Mouse (Mus musculus) MEL (cell line): Measurements from ENCODE around the gene Siglecg. TPM values are rescaled to one million over a fixed set of nuclear protein-coding genes. Genes with fewer than 3 reads are reported as not detected.

ENCODE experiments used
- DNase-seq: peaks from one replicate; pipeline ENCODE4 v3.0.0; 2011; ENCODE audit warnings: low read depth, low spot score
- H3K27ac ChIP-seq: 2 replicates; pipeline ENCODE4 v1.5.1; 2012; ENCODE audit warnings: low read depth, mild to moderate bottlenecking, control low read depth, low read length, moderate library complexity; ENCODE audit not compliant: control insufficient read depth
- H3K27me3 ChIP-seq, 2 experiments: fragments of 150-350 bp in 1 of 2; sonication (generic) in 1 of 2; 2 replicates each; pipeline ENCODE4 v1.6.1; 2012; ENCODE audit warnings: low read length in 2 of 2, mild to moderate bottlenecking in 2 of 2, improper control_type of control experiment in 1 of 2, moderate library complexity in 1 of 2; ENCODE audit not compliant: insufficient read depth in 2 of 2, control insufficient read depth in 1 of 2
- H3K36me3 ChIP-seq, 2 experiments: 2 replicates each; pipeline ENCODE4 v1.6.1; 2012 to 2014; ENCODE audit warnings: low read length in 2 of 2, improper control_type of control experiment in 1 of 2, inconsistent platforms in 1 of 2, mild to moderate bottlenecking in 1 of 2; ENCODE audit not compliant: insufficient read depth in 2 of 2, control insufficient read depth in 1 of 2
- H3K4me1 ChIP-seq, 2 experiments: fragments of 150-350 bp in 1 of 2; sonication (generic) in 1 of 2; 2 replicates each; pipeline ENCODE4 v1.6.1; 2012; ENCODE audit warnings: low read length in 2 of 2, improper control_type of control experiment in 1 of 2, mild to moderate bottlenecking in 1 of 2; ENCODE audit not compliant: insufficient read depth in 2 of 2, control insufficient read depth in 1 of 2
- H3K4me3 ChIP-seq, 2 experiments: fragments of 150-350 bp in 1 of 2; sonication (generic) in 1 of 2; 2 replicates each; pipeline ENCODE4 v1.5.1; 2012; ENCODE audit warnings: low read depth in 2 of 2, low read length in 2 of 2, mild to moderate bottlenecking in 2 of 2, moderate library complexity in 2 of 2, control low read depth in 1 of 2, improper control_type of control experiment in 1 of 2; ENCODE audit not compliant: control insufficient read depth in 1 of 2, insufficient read depth in 1 of 2
- H3K79me2 ChIP-seq: 2 replicates; pipeline ENCODE4 v1.6.1; 2012; ENCODE audit warnings: mild to moderate bottlenecking, low read length, moderate library complexity; ENCODE audit not compliant: control insufficient read depth, poor library complexity, insufficient read depth
- H3K9ac ChIP-seq: 2 replicates; pipeline ENCODE4 v1.6.1; 2012; ENCODE audit warnings: low read depth, mild to moderate bottlenecking, control low read depth, low read length, moderate library complexity; ENCODE audit not compliant: control insufficient read depth, poor library complexity, severe bottlenecking
- H3K9me3 ChIP-seq: fragments of 150-350 bp; sonication (generic); replicated peaks from 2 replicates; pipeline ENCODE4 v1.6.1; 2012; ENCODE audit warnings: mild to moderate bottlenecking, low read length, improper control_type of control experiment, moderate library complexity; ENCODE audit not compliant: insufficient read depth
- BHLHE40 ChIP-seq: IDR thresholded peaks from 2 replicates; pipeline ENCODE4 v1.6.1; 2012; ENCODE audit warnings: low read depth, mild to moderate bottlenecking, inconsistent platforms, low read length, improper control_type of control experiment, borderline replicate concordance
- CHD1 ChIP-seq: IDR thresholded peaks from 2 replicates; pipeline ENCODE4 v1.6.1; 2012; ENCODE audit warnings: low read depth, mild to moderate bottlenecking, inconsistent platforms, low read length, improper control_type of control experiment
- GABPA ChIP-seq: IDR thresholded peaks from 2 replicates; pipeline ENCODE4 v1.6.1; 2012; ENCODE audit warnings: low read depth, mild to moderate bottlenecking, inconsistent platforms, low read length, improper control_type of control experiment, moderate library complexity
- GATA1 ChIP-seq: IDR thresholded peaks from 2 replicates; pipeline ENCODE4 v1.6.1; 2011; ENCODE audit warnings: low read depth, low read length, improper control_type of control experiment
- HCFC1 ChIP-seq: IDR thresholded peaks from 2 replicates; pipeline ENCODE4 v1.6.1; 2012; ENCODE audit warnings: low read depth, mild to moderate bottlenecking, inconsistent platforms, low read length, improper control_type of control experiment, moderate library complexity
- POLR2A ChIP-seq, 2 experiments: IDR thresholded peaks; 2 replicates each; pipeline ENCODE4 v1.6.1; 2011 to 2012; ENCODE audit warnings: low read length in 2 of 2, mild to moderate bottlenecking in 2 of 2, control low read depth in 1 of 2, improper control_type of control experiment in 1 of 2, low read depth in 1 of 2, moderate library complexity in 1 of 2; ENCODE audit not compliant: control insufficient read depth in 1 of 2, insufficient read depth in 1 of 2, poor library complexity in 1 of 2
- POLR2AphosphoS2 ChIP-seq: IDR thresholded peaks from 2 replicates; pipeline ENCODE4 v1.6.1; 2011; ENCODE audit warnings: low read length, improper control_type of control experiment
- RCOR1 ChIP-seq: IDR thresholded peaks from 2 replicates; pipeline ENCODE4 v1.6.1; 2012; ENCODE audit warnings: low read depth, mild to moderate bottlenecking, inconsistent platforms, low read length, improper control_type of control experiment
- SIN3A ChIP-seq: IDR thresholded peaks from 2 replicates; pipeline ENCODE4 v1.6.1; 2012; ENCODE audit warnings: low read length, improper control_type of control experiment, inconsistent platforms
- SMC3 ChIP-seq: IDR thresholded peaks from 2 replicates; pipeline ENCODE4 v1.6.1; 2011; ENCODE audit warnings: low read depth, low read length, improper control_type of control experiment
- TAL1 ChIP-seq: IDR thresholded peaks from 2 replicates; pipeline ENCODE4 v1.6.1; 2012; ENCODE audit warnings: mild to moderate bottlenecking, inconsistent platforms, low read length, moderate library complexity, mixed read lengths
- TCF12 ChIP-seq: IDR thresholded peaks from 2 replicates; pipeline ENCODE4 v1.6.1; 2014; ENCODE audit warnings: low read depth, mild to moderate bottlenecking, inconsistent platforms, low read length, improper control_type of control experiment, moderate library complexity
- UBTF ChIP-seq: IDR thresholded peaks from 2 replicates; pipeline ENCODE4 v1.6.1; 2012; ENCODE audit warnings: low read depth, mild to moderate bottlenecking, inconsistent platforms, low read length, improper control_type of control experiment, moderate library complexity, borderline replicate concordance; ENCODE audit not compliant: insufficient read depth
- USF1 ChIP-seq: IDR thresholded peaks from 2 replicates; pipeline ENCODE4 v1.6.1; 2014; ENCODE audit warnings: low read depth, mild to moderate bottlenecking, inconsistent platforms, low read length, improper control_type of control experiment, moderate library complexity
- ZKSCAN1 ChIP-seq: IDR thresholded peaks from 2 replicates; pipeline ENCODE4 v1.6.1; 2012; ENCODE audit warnings: low read depth, mild to moderate bottlenecking, inconsistent platforms, low read length, improper control_type of control experiment, moderate library complexity
- polyA plus RNA-seq, 2 experiments: library from polyadenylated mRNA; stranded (reverse) in 1 of 2; unstranded in 1 of 2; fragments of >175 nt in 1 of 2; fragments of >200 nt in 1 of 2; gene quantifications; 2 replicates each; pipeline versions ENCODE4 v1.2.1 to v1.2.4; 2012; ENCODE audit warnings: low replicate concordance in 2 of 2, low read depth in 1 of 2; ENCODE audit not compliant: insufficient read length in 2 of 2, insufficient read depth in 1 of 2, missing spikeins in 1 of 2
- total RNA-seq: library from RNA; depleted of rRNA; stranded (reverse); fragments of 300-350 nt; gene quantifications from 2 replicates; pipeline ENCODE4 v1.2.3, GENCODE M21; 2012

Gene Siglecg
- total and polyA plus RNA-seq, 3 experiments, result not detected

- H3K79me2 ChIP-seq, result no peaks in the 10 kb centered on the region
Observed at GRCm38 (mm10) chr7:43436341-43437255, 28.6 kb downstream of the Siglecg start, which contains the start of gene Nkg7. Gene Nkg7 (plus strand): TSS chr7:43437073.

GRCm38 (mm10) chr7:43438611-43439010 lies 30.6 kb downstream of the Siglecg start:
- TF ChIP-seq CHD1 (no peak), GABPA (no peak), RCOR1 (no peak), SIN3A (no peak), TAL1 (no peak), POLR2AphosphoS2 (no peak)
- TF ChIP-seq, all 39 proteins: peak for 0
- H3K27ac ChIP-seq, result no peak overlapping the region
- no peak overlapping the region for H3K9ac ChIP-seq

More at GRCm38 (mm10) chr7:43436341-43437255, 28.6 kb downstream of the Siglecg start, which contains the start of gene Nkg7:
- no peak within 1 kb of the TSS for H3K9ac ChIP-seq
- peaks cover 0 to 3% of the 10 kb centered on the region in 2 experiments; a peak in 2 of 4 replicates for H3K27me3 ChIP-seq
- no peaks in the 10 kb centered on the region for H3K4me1 ChIP-seq
- no peaks in the 10 kb centered on the region for H3K9me3 ChIP-seq
- H3K27ac ChIP-seq, result no peak within 1 kb of the TSS
- H3K36me3 ChIP-seq, result no peaks in the 10 kb centered on the region
- no peak within 1 kb of the TSS for H3K4me3 ChIP-seq
- no peak for TF ChIP-seq TAL1
- no peak for TF ChIP-seq POLR2AphosphoS2
- DNase-seq, result no peak

GRCm38 (mm10) chr7:43440482-43440881 lies 32.5 kb downstream of the Siglecg start, which contains the start of gene Cldnd2:
Gene Cldnd2 (plus strand): TSS chr7:43440782.
- H3K27ac ChIP-seq, result no peak within 1 kb of the TSS
- no peaks in the 10 kb centered on the region for H3K27me3 ChIP-seq
- no peak within 1 kb of the TSS for H3K9ac ChIP-seq
- peaks cover 0 to 8% of the 10 kb centered on the region in 2 experiments; a peak in 2 of 4 replicates for H3K36me3 ChIP-seq
- TF ChIP-seq ZKSCAN1, result no peak
- TF ChIP-seq CHD1, result no peak
- no peak for TF ChIP-seq USF1
- TF ChIP-seq BHLHE40, result no peak
- no peak for TF ChIP-seq HCFC1
- TF ChIP-seq GATA1, result no peak
- TF ChIP-seq TCF12, result no peak
- TF ChIP-seq SMC3, result no peak
- TF ChIP-seq UBTF, result no peak
- TF ChIP-seq POLR2A (IDR thresholded peaks at IDR 0.05; ENCODE audit: control insufficient read depth in 1 of 2, insufficient read depth in 1 of 2, low read depth in 1 of 2, low read length in 2 of 2, poor library complexity in 1 of 2), result no peak
- H3K4me3 ChIP-seq, result no peak within 1 kb of the TSS
- H3K9me3 ChIP-seq, result no peaks in the 10 kb centered on the region
- peaks cover 14% of the 10 kb centered on the region for H3K79me2 ChIP-seq
- no peak for DNase-seq
- peaks cover 2 to 18% of the 10 kb centered on the region in 2 experiments; a peak in 2 of 4 replicates for H3K4me1 ChIP-seq

More at GRCm38 (mm10) chr7:43438611-43439010, 30.6 kb downstream of the Siglecg start:
- H3K4me3 ChIP-seq, result no peak overlapping the region
- H3K9me3 ChIP-seq, result no peaks in the 10 kb centered on the region
- DNase-seq, result no peak
- peaks cover 0 to 2% of the 10 kb centered on the region in 2 experiments; a peak in 1 of 4 replicates for H3K36me3 ChIP-seq
- peaks cover 1% of the 10 kb centered on the region; the same call in 1 of the 2 replicates for H3K79me2 ChIP-seq
- peaks cover 0 to 8% of the 10 kb centered on the region in 2 experiments; a peak in 2 of 4 replicates for H3K4me1 ChIP-seq
- H3K27me3 ChIP-seq, result peaks cover 0 to under 1% of the 10 kb centered on the region in 2 experiments; a peak in 2 of 4 replicates
